Mouse (Mus musculus) heart, postnatal 0 days (tissue): ENCODE measurements around the gene Pex19. TPM values are rescaled to one million over a fixed set of nuclear protein-coding genes. Genes with fewer than 3 reads are reported as not detected.
A peak's percentile ranks its signal among the peaks of the same experiment; 100 is the strongest.

Experiments
- ATAC-seq: fragments of 200-750 bp; cut with Nextera tagmentation; 2 replicates; pipeline ENCODE4 v1.8.0; 2017; ENCODE audit warnings: low read depth, moderate number of reproducible peaks, moderate library complexity; ENCODE audit not compliant: insufficient read depth
- DNase-seq: peaks from one replicate; pipeline ENCODE4 v3.0.0-alpha.2; 2016; ENCODE audit warnings: low spot score
- H3K27ac ChIP-seq: fragments of 300-500 bp; sonication (generic); 2 replicates; pipeline ENCODE4 v1.5.1; 2014; ENCODE audit warnings: low read depth, mild to moderate bottlenecking
- H3K27me3 ChIP-seq: fragments of 300-500 bp; sonication (generic); 2 replicates; pipeline ENCODE4 v1.6.1; 2014; ENCODE audit warnings: low read length, mixed read lengths; ENCODE audit not compliant: control insufficient read depth, insufficient read depth
- H3K36me3 ChIP-seq: fragments of 300-500 bp; sonication (generic); replicated peaks from 2 replicates; pipeline ENCODE4 v1.6.1; 2014; ENCODE audit warnings: low read length, mixed read lengths; ENCODE audit not compliant: control insufficient read depth, insufficient read depth
- H3K4me1 ChIP-seq: fragments of 300-500 bp; sonication (generic); 2 replicates; pipeline ENCODE4 v1.6.1; 2014; ENCODE audit warnings: antibody characterized with exemption; ENCODE audit not compliant: control insufficient read depth, insufficient read depth
- H3K4me2 ChIP-seq: fragments of 300-500 bp; sonication (generic); 2 replicates; pipeline ENCODE4 v1.6.1; 2014; ENCODE audit warnings: low read depth, mild to moderate bottlenecking, low read length, moderate library complexity
- H3K4me3 ChIP-seq: fragments of 300-500 bp; sonication (generic); 2 replicates; pipeline ENCODE4 v1.5.1; 2014; ENCODE audit warnings: low read depth, low read length
- H3K9ac ChIP-seq: fragments of 300-500 bp; sonication (generic); replicated peaks from 2 replicates; pipeline ENCODE4 v1.6.1; 2014; ENCODE audit warnings: low read depth, low read length, mixed read lengths
- H3K9me3 ChIP-seq: fragments of 300-500 bp; sonication (generic); replicated peaks from 2 replicates; pipeline ENCODE4 v1.6.1; 2016; ENCODE audit warnings: low read length; ENCODE audit not compliant: control insufficient read depth
- CTCF ChIP-seq: IDR thresholded peaks from 2 replicates; pipeline ENCODE4 v1.5.1; 2016; ENCODE audit warnings: antibody characterized with exemption, control low read depth, low read depth
- EP300 ChIP-seq: IDR thresholded peaks from 2 replicates; pipeline ENCODE4 v1.6.1; 2016; ENCODE audit warnings: antibody characterized with exemption, low read depth
- WGBS: fragments of 180-500 bp; shearing (Covaris S2); extraction: QIAGEN DNeasy Blood & Tissue Kit; methylation state at CpG from one replicate; pipeline ENCODE4 v1.1.7; 2014; 5-methylcytosine and 5-hydroxymethylcytosine counted together
- polyA plus RNA-seq: library from polyadenylated mRNA; unstranded; fragments of >200 nt; fragmentation: Nextera tagmentation; extraction: Ambion mirVana; gene quantifications from 2 replicates; pipeline ENCODE4 v1.2.1, GENCODE M21; 2015
- total RNA-seq: library from RNA; depleted of rRNA; stranded (reverse); fragments of >200 nt; gene quantifications from 2 replicates; pipeline ENCODE4 v1.2.3, GENCODE M21; 2014; ENCODE audit warnings: low replicate concordance

Pex19 gene
- total and polyA plus RNA-seq, 2 experiments from 2014 or later, result 157 to 161 TPM

- H3K27ac ChIP-seq, result peak overlapping the region; percentile 99
- peak overlapping the region; percentile 87 for H3K4me2 ChIP-seq
- peak overlapping the region; percentile 100 for H3K9ac ChIP-seq
- WGBS, result under 1% methylated on average over 39 of the region's 40 CpGs
- no peaks in the 10 kb centered on the region for H3K27me3 ChIP-seq
- TF ChIP-seq EP300 (no peak), CTCF (no peak)
- H3K4me3 ChIP-seq, result peak overlapping the region; percentile 99
- no peaks in the 10 kb centered on the region for H3K9me3 ChIP-seq
- DNase-seq, result peak; percentile 28
- peaks cover 18% of the 10 kb centered on the region for H3K4me1 ChIP-seq
- H3K36me3 ChIP-seq, result peaks cover 34% of the 10 kb centered on the region
- ATAC-seq, result peak; percentile 45
Measured at GRCm38 (mm10) chr1:172148279-172148954, 21.9 kb downstream of the Pex19 start.

DNA sequence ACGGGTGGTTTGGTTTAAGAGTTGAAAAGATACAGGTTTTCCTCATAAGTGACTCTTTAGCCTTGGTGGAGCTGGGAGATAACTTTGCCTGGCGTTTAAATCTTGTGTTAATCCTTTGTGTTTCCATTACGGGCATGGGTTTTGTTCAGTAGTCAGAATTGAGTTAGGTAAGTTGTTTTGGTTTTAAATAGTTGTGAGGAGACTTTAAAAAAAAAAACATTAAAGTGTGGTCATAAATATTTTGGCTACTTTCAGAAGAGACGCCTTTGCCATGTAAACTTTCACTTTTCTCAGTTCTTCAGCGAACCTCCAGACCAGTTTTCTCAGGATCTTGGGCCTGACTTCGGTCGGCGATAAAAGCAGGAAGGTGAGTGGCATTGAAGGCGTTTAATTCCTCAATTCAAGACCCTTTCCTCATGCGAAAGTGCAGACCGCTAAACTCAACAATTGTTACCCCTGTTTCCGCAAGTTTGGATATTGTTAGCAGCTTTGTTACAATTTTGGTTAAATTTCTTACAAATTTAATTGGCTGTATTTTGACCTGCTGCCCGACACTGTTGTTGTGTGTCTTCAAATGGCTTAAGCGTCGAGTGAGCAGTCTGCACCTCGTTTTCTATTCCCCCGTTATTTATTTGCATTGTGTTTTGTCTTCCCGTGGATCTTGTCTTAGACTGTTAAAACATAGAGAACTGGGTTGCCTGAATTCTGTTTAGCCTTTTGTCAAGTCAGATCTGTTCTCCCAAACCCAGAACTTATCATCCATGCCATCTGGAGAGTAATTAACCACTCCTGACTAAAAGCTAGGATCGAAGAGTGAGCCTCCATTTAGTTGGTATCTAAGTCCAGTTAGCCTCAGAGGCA, 22.6 kb downstream of the Pex19 start:
- H3K27ac ChIP-seq, result peak overlapping the region; percentile 99
- no peak for DNase-seq
- H3K36me3 ChIP-seq, result peaks cover 42% of the 10 kb centered on the region
- H3K4me2 ChIP-seq, result peak overlapping the region; percentile 87
- no peaks in the 10 kb centered on the region for H3K9me3 ChIP-seq
- WGBS, result 11% methylated on average over 19 of the region's 19 CpGs
- H3K9ac ChIP-seq, result peak overlapping the region; percentile 100
- TF ChIP-seq CTCF (no peak), EP300 (no peak)
- no peaks in the 10 kb centered on the region for H3K27me3 ChIP-seq
- peaks cover 18% of the 10 kb centered on the region for H3K4me1 ChIP-seq
- H3K4me3 ChIP-seq, result peak overlapping the region; percentile 99
- no peak for ATAC-seq

DNA sequence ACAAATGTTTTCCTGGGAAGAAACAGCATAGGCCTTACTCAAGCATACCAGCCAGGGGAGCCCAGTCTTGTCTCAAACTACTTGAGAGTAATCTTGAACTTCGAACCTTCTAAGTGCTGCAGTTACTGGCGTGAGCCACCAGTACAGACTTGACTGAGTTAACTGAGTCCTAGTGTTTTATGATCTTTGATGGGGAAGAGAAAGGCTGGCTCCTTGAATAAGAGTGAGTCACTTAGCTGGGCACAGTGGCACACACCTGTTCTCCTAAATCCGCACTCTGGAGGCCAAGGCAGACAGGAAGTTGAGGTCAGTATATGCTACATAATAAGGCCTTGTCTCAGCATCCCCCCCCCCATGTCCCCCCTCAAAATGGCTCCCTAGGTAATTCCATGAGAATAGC, 28.0 kb downstream of the Pex19 start:
- H3K4me3 ChIP-seq, result no peak overlapping the region
- H3K9me3 ChIP-seq, result no peaks in the 10 kb centered on the region
- WGBS, result 90% methylated on average over 3 of the region's 3 CpGs
- H3K4me1 ChIP-seq, result peaks cover 9% of the 10 kb centered on the region
- peaks cover 73% of the 10 kb centered on the region for H3K36me3 ChIP-seq
- H3K9ac ChIP-seq, result no peak overlapping the region
- TF ChIP-seq EP300, result no peak
- TF ChIP-seq CTCF, result no peak
- H3K27ac ChIP-seq, result no peak overlapping the region; the same call in 1 of the 2 replicates
- no peak overlapping the region for H3K4me2 ChIP-seq
- ATAC-seq (no peak), DNase-seq (no peak)
- no peaks in the 10 kb centered on the region for H3K27me3 ChIP-seq

DNA sequence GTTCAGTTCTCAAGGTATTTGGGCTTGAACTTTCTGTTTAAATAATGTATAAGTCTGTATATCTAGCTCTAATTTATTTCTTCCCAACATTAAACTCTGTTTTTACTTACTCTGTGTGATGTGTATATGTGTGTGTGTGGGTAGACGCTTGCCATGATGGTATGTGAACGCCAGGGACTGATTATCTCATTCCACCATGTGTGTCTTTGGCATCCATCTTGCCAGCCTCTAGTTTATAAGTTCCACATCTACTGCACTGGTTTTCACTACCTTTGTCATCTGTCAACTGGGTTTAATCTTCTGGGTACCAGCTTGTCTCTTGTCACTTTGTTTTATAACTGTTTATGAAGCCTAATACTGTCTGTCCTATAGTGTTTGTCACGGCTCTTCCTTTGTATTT, 29.0 kb downstream of the Pex19 start:
- Histone ChIP-seq H3K9me3 (no peaks in the 10 kb centered on the region), H3K27ac (no peak overlapping the region), H3K4me2 (no peak overlapping the region), H3K9ac (no peak overlapping the region), H3K27me3 (no peaks in the 10 kb centered on the region), H3K4me3 (no peak overlapping the region), H3K36me3 (peaks cover 68% of the 10 kb centered on the region), H3K4me1 (peaks cover 6% of the 10 kb centered on the region; the same call in 1 of the 2 replicates)
- DNase-seq, result no peak
- WGBS, result 87% methylated on average over 3 of the region's 3 CpGs
- TF ChIP-seq CTCF (no peak), EP300 (no peak)
- ATAC-seq, result no peak

DNA sequence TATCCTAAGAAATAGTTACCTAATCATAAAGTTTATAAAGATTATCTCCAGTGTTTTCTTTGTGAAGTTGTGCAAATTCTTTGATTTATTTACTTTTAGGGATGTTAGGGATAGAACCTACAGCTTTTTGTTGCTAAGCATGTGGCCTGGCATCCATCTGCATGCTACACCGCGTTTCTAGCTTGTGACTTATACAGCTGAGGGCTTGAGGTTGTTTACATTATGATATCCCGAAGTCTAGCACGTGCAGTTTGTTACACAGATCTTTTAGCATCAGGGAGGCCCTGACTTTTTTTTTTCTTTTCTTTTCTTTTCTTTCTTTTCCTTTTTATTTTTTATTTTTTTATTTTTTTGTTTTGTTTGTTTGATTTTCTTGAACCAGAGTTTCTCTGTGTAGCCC, 33.4 kb downstream of the Pex19 start:
- Histone ChIP-seq H3K36me3 (peaks cover 27% of the 10 kb centered on the region), H3K4me2 (0 out of 2 replicates have a peak overlapping the region, but pooled peaks have one; percentile 25), H3K9ac (no peak overlapping the region), H3K27ac (peak overlapping the region; percentile 83), H3K4me1 (peaks cover 15% of the 10 kb centered on the region), H3K27me3 (no peaks in the 10 kb centered on the region), H3K9me3 (no peaks in the 10 kb centered on the region), H3K4me3 (no peak overlapping the region)
- TF ChIP-seq CTCF (no peak), EP300 (no peak)
- WGBS, result 21% methylated on average over 4 of the region's 4 CpGs
- DNase-seq (no peak), ATAC-seq (no peak)
